ENCODE assay signal across 14 mouse cellular contexts in genomic region chr19:6121761-6122160, GRCm38 (mm10). TPM values are rescaled to one million over a fixed set of nuclear protein-coding genes. Genes with fewer than 3 reads are reported as not detected.
A peak's percentile ranks its signal among the peaks of the same experiment; 100 is the strongest.
DNase-seq lines count a peak whose midpoint lies in the region; ATAC-seq and TF ChIP-seq lines count a peak whose summit lies in the region.
"Had no signal": no experiment of that assay in that cellular context is flagged by ENCODE, and none has a peak within 500 bp of the region (broad histone marks: within the 10 kb centered on the region; RNA-seq: fewer than 3 reads in every experiment).

No protein-coding gene starts in this region.

- peak overlapping the region; percentile 8; the same call in 1 of the 2 replicates for H3K4me3 ChIP-seq in forebrain, embryonic 10.5 days
- H3K4me3 ChIP-seq in forebrain, embryonic 16.5 days (replicated peaks; ENCODE audit: low read length): no peak overlapping the region
- H3K4me3 ChIP-seq in kidney, embryonic 15.5 days (replicated peaks): no peak overlapping the region
- no peak overlapping the region for H3K4me3 ChIP-seq in kidney, adult 2 months (ENCODE audit: insufficient read depth, low read depth, low read length)
- H3K4me3 ChIP-seq in thymus, adult 2 months (ENCODE audit: control insufficient read depth, insufficient read depth, low read length): no peak overlapping the region
- H3K4me3 ChIP-seq: limb, embryonic 15.5 days; midbrain, embryonic 15.5 days; neural tube, embryonic 13.5 days had no signal

- no peak for TF ChIP-seq POLR2A in kidney, adult 2 months (IDR thresholded peaks at IDR 0.05; ENCODE audit: low read depth, low read length)
- TF ChIP-seq POLR2A in thymus, adult 2 months (IDR thresholded peaks at IDR 0.05; ENCODE audit: control insufficient read depth, extremely low read depth, insufficient read depth, low read length, poor library complexity): no peak

- DNase-seq in forebrain, embryonic 10.5 days (ENCODE audit: extremely low spot score, low spot score): no peak
- no peak for DNase-seq in kidney, adult 2 months
- DNase-seq in ZHBTc4 (ENCODE audit: low read depth, low spot score) (peak; percentile 60), liver (peak; percentile 47), MN1 (ENCODE audit: low spot score) (no peak)
- no peak for DNase-seq in thymus, adult 2 months
- DNase-seq: cerebellum, adult 9-10 months; gastrocnemius, postnatal 36 days; right cerebral cortex, adult 18-20 months had no signal

- no peak overlapping the region for H3K4me2 ChIP-seq in forebrain, embryonic 16.5 days (ENCODE audit: low read length)
- peak overlapping the region; percentile 31 for H3K4me2 ChIP-seq in kidney, embryonic 15.5 days
- H3K4me2 ChIP-seq: limb, embryonic 15.5 days; midbrain, embryonic 15.5 days; neural tube, embryonic 13.5 days had no signal

- H3K9me3 ChIP-seq in forebrain, embryonic 10.5 days: no peaks in the 10 kb centered on the region
- H3K9me3 ChIP-seq in forebrain, embryonic 16.5 days (ENCODE audit: control insufficient read depth, low read length): no peaks in the 10 kb centered on the region
- no peaks in the 10 kb centered on the region for H3K9me3 ChIP-seq in kidney, embryonic 15.5 days (replicated peaks)
- H3K9me3 ChIP-seq: limb, embryonic 15.5 days; midbrain, embryonic 15.5 days; neural tube, embryonic 13.5 days had no signal

- no peak for TF ChIP-seq CTCF in kidney, adult 2 months (conservative IDR thresholded peaks at IDR 0.05; ENCODE audit: insufficient read depth, insufficient read length, low read depth, low read length)
- TF ChIP-seq CTCF in thymus, adult 2 months (IDR thresholded peaks at IDR 0.05; ENCODE audit: borderline replicate concordance, control insufficient read depth, extremely low read depth, insufficient read depth, low read length, poor library complexity): no peak

- WGBS in forebrain, embryonic 10.5 days: 31% methylated on average over 19 of the region's 19 CpGs
- 35% methylated on average over 19 of the region's 19 CpGs for WGBS in forebrain, embryonic 16.5 days
- WGBS in kidney, embryonic 15.5 days: 24% methylated on average over 19 of the region's 19 CpGs
- WGBS in kidney, adult 2 months: 49% methylated on average over 19 of the region's 19 CpGs
- 95% methylated on average over 19 of the region's 19 CpGs for WGBS in thymus, adult 2 months

- H3K4me1 ChIP-seq in forebrain, embryonic 10.5 days: peaks cover 42% of the 10 kb centered on the region
- peaks cover 23% of the 10 kb centered on the region for H3K4me1 ChIP-seq in forebrain, embryonic 16.5 days (replicated peaks; ENCODE audit: control insufficient read depth, insufficient read depth, low read length)
- H3K4me1 ChIP-seq in kidney, embryonic 15.5 days: peaks cover 24% of the 10 kb centered on the region
- H3K4me1 ChIP-seq in kidney, adult 2 months (ENCODE audit: control insufficient read depth, insufficient read depth, low read length): peaks cover 5% of the 10 kb centered on the region; the same call in 1 of the 2 replicates
- peaks cover 7% of the 10 kb centered on the region; the same call in 1 of the 2 replicates for H3K4me1 ChIP-seq in thymus, adult 2 months (replicated peaks; ENCODE audit: control insufficient read depth, insufficient read depth, low read length)

- H3K27ac ChIP-seq in forebrain, embryonic 10.5 days: 0 out of 2 replicates have a peak overlapping the region, but pooled peaks have one; percentile 35
- H3K27ac ChIP-seq in forebrain, embryonic 16.5 days (ENCODE audit: low read length): no peak overlapping the region
- H3K27ac ChIP-seq in kidney, embryonic 15.5 days: no peak overlapping the region
- no peak overlapping the region for H3K27ac ChIP-seq in kidney, adult 2 months (ENCODE audit: insufficient read depth, low read depth, low read length)
- H3K27ac ChIP-seq in thymus, adult 2 months (ENCODE audit: control insufficient read depth, insufficient read depth, low read length): no peak overlapping the region
- H3K27ac ChIP-seq: limb, embryonic 15.5 days; midbrain, embryonic 15.5 days; neural tube, embryonic 13.5 days had no signal

- no peak overlapping the region for H3K9ac ChIP-seq in forebrain, embryonic 16.5 days (replicated peaks; ENCODE audit: low read depth, low read length)
- no peak overlapping the region for H3K9ac ChIP-seq in kidney, embryonic 15.5 days
- H3K9ac ChIP-seq: limb, embryonic 15.5 days; midbrain, embryonic 15.5 days; neural tube, embryonic 13.5 days had no signal

- H3K36me3 ChIP-seq in forebrain, embryonic 10.5 days (replicated peaks): peaks cover 10% of the 10 kb centered on the region; the same call in 1 of the 2 replicates
- no peaks in the 10 kb centered on the region for H3K36me3 ChIP-seq in forebrain, embryonic 16.5 days (ENCODE audit: control insufficient read depth, insufficient read depth)
- H3K36me3 ChIP-seq in kidney, embryonic 15.5 days: peaks cover 9% of the 10 kb centered on the region; the same call in 1 of the 2 replicates
- H3K36me3 ChIP-seq in kidney, adult 2 months (ENCODE audit: control insufficient read depth, insufficient read depth, low read length): no peaks in the 10 kb centered on the region
- no peaks in the 10 kb centered on the region for H3K36me3 ChIP-seq in thymus, adult 2 months (ENCODE audit: control insufficient read depth, insufficient read depth, low read length)
- H3K36me3 ChIP-seq: midbrain, embryonic 15.5 days had no signal

- no peaks in the 10 kb centered on the region for H3K27me3 ChIP-seq in forebrain, embryonic 10.5 days (ENCODE audit: poor library complexity, severe bottlenecking)
- no peaks in the 10 kb centered on the region for H3K27me3 ChIP-seq in forebrain, embryonic 16.5 days (replicated peaks; ENCODE audit: control insufficient read depth, insufficient read depth, low read length)
- no peaks in the 10 kb centered on the region for H3K27me3 ChIP-seq in kidney, embryonic 15.5 days
- H3K27me3 ChIP-seq in kidney, adult 2 months (replicated peaks; ENCODE audit: control insufficient read depth, insufficient read depth, low read length): no peaks in the 10 kb centered on the region
- H3K27me3 ChIP-seq in thymus, adult 2 months (ENCODE audit: control insufficient read depth, insufficient read depth, low read length): no peaks in the 10 kb centered on the region
- H3K27me3 ChIP-seq: limb, embryonic 15.5 days; midbrain, embryonic 15.5 days; neural tube, embryonic 13.5 days had no signal

- no peak for ATAC-seq in forebrain, embryonic 16.5 days
- ATAC-seq in kidney, embryonic 15.5 days (replicated peaks; ENCODE audit: low FRiP score): no peak
- ATAC-seq: midbrain, embryonic 15.5 days had no signal

RNA-seq across cellular contexts. Expression of gene Sac3d1, which starts 3.3 kb away (rescaled TPM):
- polyA plus RNA-seq in forebrain, embryonic 10.5 days (2016; fragmentation: Nextera tagmentation; extraction: Ambion mirVana): 64.2 and 64.6 TPM in 2 replicates
- polyA plus RNA-seq in forebrain, embryonic 16.5 days (2015; fragmentation: Nextera tagmentation; extraction: Ambion mirVana): 46.4 and 50.5 TPM in 2 replicates
- polyA plus RNA-seq in kidney, embryonic 15.5 days (2015; fragmentation: Nextera tagmentation; extraction: Ambion mirVana): 44.0 and 47.2 TPM in 2 replicates
- 23.8 and 30.3 TPM in 2 replicates for polyA plus RNA-seq in kidney, adult 2 months (2012; rRNA removed)
- 71.3 and 90.1 TPM in 2 replicates for polyA plus RNA-seq in thymus, adult 2 months (2012; rRNA removed)

RNA-seq across cellular contexts. Expression of gene Snx15, which starts 6.3 kb away (rescaled TPM):
- polyA plus RNA-seq in forebrain, embryonic 10.5 days (2016; fragmentation: Nextera tagmentation; extraction: Ambion mirVana): 24.1 and 25.6 TPM in 2 replicates
- 40.3 and 50.1 TPM in 2 replicates for polyA plus RNA-seq in forebrain, embryonic 16.5 days (2015; fragmentation: Nextera tagmentation; extraction: Ambion mirVana)
- polyA plus RNA-seq in kidney, embryonic 15.5 days (2015; fragmentation: Nextera tagmentation; extraction: Ambion mirVana): 32.3 and 34.2 TPM in 2 replicates
- 28.7 and 35.0 TPM in 2 replicates for polyA plus RNA-seq in kidney, adult 2 months (2012; rRNA removed)
- 80.9 and 86.2 TPM in 2 replicates for polyA plus RNA-seq in thymus, adult 2 months (2012; rRNA removed)

RNA-seq across cellular contexts. Expression of gene Naaladl1, which starts 16.2 kb away (rescaled TPM):
- 0.82 and 0.88 TPM in 2 replicates for polyA plus RNA-seq in forebrain, embryonic 10.5 days (2016; fragmentation: Nextera tagmentation; extraction: Ambion mirVana)
- polyA plus RNA-seq in forebrain, embryonic 16.5 days (2015; fragmentation: Nextera tagmentation; extraction: Ambion mirVana): 0.35 and 0.58 TPM in 2 replicates
- 0.51 and 0.54 TPM in 2 replicates for polyA plus RNA-seq in kidney, embryonic 15.5 days (2015; fragmentation: Nextera tagmentation; extraction: Ambion mirVana)
- 2.0 and 2.1 TPM in 2 replicates for polyA plus RNA-seq in kidney, adult 2 months (2012; rRNA removed)
- 1.8 and 2.1 TPM in 2 replicates for polyA plus RNA-seq in thymus, adult 2 months (2012; rRNA removed)

RNA-seq across cellular contexts. Expression of gene Batf2, which starts 19.0 kb away (rescaled TPM):
- not detected in 2 replicates for polyA plus RNA-seq in forebrain, embryonic 10.5 days (2016; fragmentation: Nextera tagmentation; extraction: Ambion mirVana)
- not detected in 2 replicates for polyA plus RNA-seq in forebrain, embryonic 16.5 days (2015; fragmentation: Nextera tagmentation; extraction: Ambion mirVana)
- polyA plus RNA-seq in kidney, embryonic 15.5 days (2015; fragmentation: Nextera tagmentation; extraction: Ambion mirVana): 0.52 and 0.54 TPM in 2 replicates
- 4.8 and 5.5 TPM in 2 replicates for polyA plus RNA-seq in kidney, adult 2 months (2012; rRNA removed)
- 3.6 and 4.6 TPM in 2 replicates for polyA plus RNA-seq in thymus, adult 2 months (2012; rRNA removed)
- polyA plus RNA-seq: midbrain, embryonic 15.5 days; neural tube, embryonic 13.5 days had no signal

RNA-seq across cellular contexts. Expression of gene Arl2, which starts 19.6 kb away (rescaled TPM):
- polyA plus RNA-seq in forebrain, embryonic 10.5 days (2016; fragmentation: Nextera tagmentation; extraction: Ambion mirVana): 112 and 113 TPM in 2 replicates
- 69.9 and 92.6 TPM in 2 replicates for polyA plus RNA-seq in forebrain, embryonic 16.5 days (2015; fragmentation: Nextera tagmentation; extraction: Ambion mirVana)
- polyA plus RNA-seq in kidney, embryonic 15.5 days (2015; fragmentation: Nextera tagmentation; extraction: Ambion mirVana): 103 and 113 TPM in 2 replicates
- polyA plus RNA-seq in kidney, adult 2 months (2012; rRNA removed): 144 and 157 TPM in 2 replicates
- 96.1 and 119 TPM in 2 replicates for polyA plus RNA-seq in thymus, adult 2 months (2012; rRNA removed)

Comparison
In these comparisons a context has a peak if more than half of its experiments do, and no peak if none do; other contexts are left out.
1. DNase-seq: peak in ZHBTc4 (single experiment) and liver (single experiment); none in forebrain, embryonic 10.5 days (single experiment), kidney, adult 2 months (single experiment), thymus, adult 2 months (single experiment) and MN1 (single experiment).